Mouse (Mus musculus): ENCODE data around the gene Gm5134. TPM values are rescaled to one million over a fixed set of nuclear protein-coding genes. Genes with fewer than 3 reads are reported as not detected.

The Gm5134 gene
- polyA plus RNA-seq, 1 experiment = 0.22 TPM

GRCm38 (mm10) chr10:75945896-75946295, 8.4 kb upstream of the Gm5134 start:
- no peaks in the 10 kb centered on the region for H3K36me3 ChIP-seq (ENCODE audit: control insufficient read depth, insufficient read depth, low read length)
- WGBS = 65% methylated on average over 7 of the region's 7 CpGs
- H3K27ac ChIP-seq (ENCODE audit: insufficient read depth, low read depth, low read length) = no peak overlapping the region
- H3K4me1 ChIP-seq (ENCODE audit: control insufficient read depth, insufficient read depth, insufficient read length, low read length) = no peaks in the 10 kb centered on the region; the same call in 1 of the 2 replicates
- H3K4me3 ChIP-seq (ENCODE audit: low read depth, low read length) = no peak overlapping the region
- no peak for TF ChIP-seq CTCF (IDR thresholded peaks at IDR 0.05; ENCODE audit: extremely low read depth, insufficient read length, insufficient replicate concordance, low read depth, low read length)
- TF ChIP-seq POLR2A (IDR thresholded peaks at IDR 0.05; ENCODE audit: low read depth, low read length) = no peak
- no peaks in the 10 kb centered on the region for H3K27me3 ChIP-seq (ENCODE audit: control insufficient read depth, insufficient read depth, low read length)

GRCm38 (mm10) chr10:75948079-75948478, 6.2 kb upstream of the Gm5134 start:
- Histone ChIP-seq H3K36me3 (ENCODE audit: control insufficient read depth, insufficient read depth, low read length) (no peaks in the 10 kb centered on the region), H3K4me3 (ENCODE audit: low read depth, low read length) (peak overlapping the region; percentile 19; the same call in 1 of the 2 replicates), H3K4me1 (ENCODE audit: control insufficient read depth, insufficient read depth, insufficient read length, low read length) (peaks cover 2% of the 10 kb centered on the region), H3K27me3 (ENCODE audit: control insufficient read depth, insufficient read depth, low read length) (no peaks in the 10 kb centered on the region), H3K27ac (ENCODE audit: insufficient read depth, low read depth, low read length) (no peak overlapping the region)
- TF ChIP-seq POLR2A (IDR thresholded peaks at IDR 0.05; ENCODE audit: low read depth, low read length) = no peak
- TF ChIP-seq CTCF (IDR thresholded peaks at IDR 0.05; ENCODE audit: extremely low read depth, insufficient read length, insufficient replicate concordance, low read depth, low read length) = no peak
- 81% methylated on average over 5 of the region's 5 CpGs for WGBS

GRCm38 (mm10) chr10:75949053-75950045, 5.0 kb upstream of the Gm5134 start:
- no peaks in the 10 kb centered on the region for H3K36me3 ChIP-seq (ENCODE audit: control insufficient read depth, insufficient read depth, low read length)
- H3K27me3 ChIP-seq (ENCODE audit: control insufficient read depth, insufficient read depth, low read length) = 0 out of 2 replicates have a peak, but pooled peaks cover 2% of the 10 kb centered on the region
- 73% methylated on average over 22 of the region's 22 CpGs for WGBS
- peaks cover 2% of the 10 kb centered on the region for H3K4me1 ChIP-seq (ENCODE audit: control insufficient read depth, insufficient read depth, insufficient read length, low read length)
- H3K27ac ChIP-seq (ENCODE audit: insufficient read depth, low read depth, low read length) = no peak overlapping the region
- TF ChIP-seq POLR2A (IDR thresholded peaks at IDR 0.05; ENCODE audit: low read depth, low read length) (no peak), CTCF (IDR thresholded peaks at IDR 0.05; ENCODE audit: extremely low read depth, insufficient read length, insufficient replicate concordance, low read depth, low read length) (no peak)
- no peak overlapping the region for H3K4me3 ChIP-seq (ENCODE audit: low read depth, low read length)

GRCm38 (mm10) chr10:75950791-75951210, 3.5 kb upstream of the Gm5134 start:
- no peak for TF ChIP-seq POLR2A (IDR thresholded peaks at IDR 0.05; ENCODE audit: low read depth, low read length)
- TF ChIP-seq CTCF (IDR thresholded peaks at IDR 0.05; ENCODE audit: extremely low read depth, insufficient read length, insufficient replicate concordance, low read depth, low read length) = no peak
- WGBS = 12% methylated on average over 23 of the region's 23 CpGs
- Histone ChIP-seq H3K27ac (ENCODE audit: insufficient read depth, low read depth, low read length) (no peak overlapping the region), H3K27me3 (ENCODE audit: control insufficient read depth, insufficient read depth, low read length) (0 out of 2 replicates have a peak, but pooled peaks cover 4% of the 10 kb centered on the region), H3K4me1 (ENCODE audit: control insufficient read depth, insufficient read depth, insufficient read length, low read length) (peaks cover 2% of the 10 kb centered on the region), H3K4me3 (ENCODE audit: low read depth, low read length) (peak overlapping the region; percentile 39), H3K36me3 (ENCODE audit: control insufficient read depth, insufficient read depth, low read length) (no peaks in the 10 kb centered on the region)

- TF ChIP-seq CTCF (IDR thresholded peaks at IDR 0.05; ENCODE audit: extremely low read depth, insufficient read length, insufficient replicate concordance, low read depth, low read length) (peak; percentile 22; the same call in 1 of the 2 replicates), POLR2A (IDR thresholded peaks at IDR 0.05; ENCODE audit: low read depth, low read length) (no peak)
- H3K36me3 ChIP-seq (ENCODE audit: control insufficient read depth, insufficient read depth, low read length) = no peaks in the 10 kb centered on the region
- H3K27me3 ChIP-seq (ENCODE audit: control insufficient read depth, insufficient read depth, low read length) = 0 out of 2 replicates have a peak, but pooled peaks cover 4% of the 10 kb centered on the region
- peak overlapping the region; percentile 34 for H3K4me3 ChIP-seq (ENCODE audit: low read depth, low read length)
- H3K4me1 ChIP-seq (ENCODE audit: control insufficient read depth, insufficient read depth, insufficient read length, low read length) = peaks cover 2% of the 10 kb centered on the region
- WGBS = 1% methylated on average over 13 of the region's 13 CpGs
- no peak overlapping the region for H3K27ac ChIP-seq (ENCODE audit: insufficient read depth, low read depth, low read length)
Observed at GRCm38 (mm10) chr10:75951424-75952050, 2.8 kb upstream of the Gm5134 start.

GRCm38 (mm10) chr10:75973846-75974245, 19.5 kb downstream of the Gm5134 start:
- WGBS = 87% methylated on average over 10 of the region's 10 CpGs
- no peak overlapping the region for H3K27ac ChIP-seq (ENCODE audit: insufficient read depth, low read depth, low read length)
- H3K4me3 ChIP-seq (ENCODE audit: low read depth, low read length) = no peak overlapping the region
- no peaks in the 10 kb centered on the region for H3K36me3 ChIP-seq (ENCODE audit: control insufficient read depth, insufficient read depth, low read length)
- H3K27me3 ChIP-seq (ENCODE audit: control insufficient read depth, insufficient read depth, low read length) = no peaks in the 10 kb centered on the region
- TF ChIP-seq POLR2A (IDR thresholded peaks at IDR 0.05; ENCODE audit: low read depth, low read length) = no peak
- no peak for TF ChIP-seq CTCF (IDR thresholded peaks at IDR 0.05; ENCODE audit: extremely low read depth, insufficient read length, insufficient replicate concordance, low read depth, low read length)
- H3K4me1 ChIP-seq (ENCODE audit: control insufficient read depth, insufficient read depth, insufficient read length, low read length) = no peaks in the 10 kb centered on the region

GRCm38 (mm10) chr10:75975216-75975615, 20.9 kb downstream of the Gm5134 start:
- H3K27me3 ChIP-seq (ENCODE audit: control insufficient read depth, insufficient read depth, low read length) = no peaks in the 10 kb centered on the region
- no peaks in the 10 kb centered on the region for H3K4me1 ChIP-seq (ENCODE audit: control insufficient read depth, insufficient read depth, insufficient read length, low read length)
- TF ChIP-seq POLR2A (IDR thresholded peaks at IDR 0.05; ENCODE audit: low read depth, low read length) (no peak), CTCF (IDR thresholded peaks at IDR 0.05; ENCODE audit: extremely low read depth, insufficient read length, insufficient replicate concordance, low read depth, low read length) (peak; percentile 42; the same call in 1 of the 2 replicates)
- no peaks in the 10 kb centered on the region for H3K36me3 ChIP-seq (ENCODE audit: control insufficient read depth, insufficient read depth, low read length)
- H3K4me3 ChIP-seq (ENCODE audit: low read depth, low read length) = no peak overlapping the region
- no peak overlapping the region for H3K27ac ChIP-seq (ENCODE audit: insufficient read depth, low read depth, low read length)
- 64% methylated on average over 5 of the region's 5 CpGs for WGBS

All from small intestine, adult 2 months (tissue).